Mouse (Mus musculus): ENCODE results near the gene Lin28a. TPM values are rescaled to one million over a fixed set of nuclear protein-coding genes. Genes with fewer than 3 reads are reported as not detected.

Gene Lin28a
- polyA plus RNA-seq, 1 experiment: not detected

DNA sequence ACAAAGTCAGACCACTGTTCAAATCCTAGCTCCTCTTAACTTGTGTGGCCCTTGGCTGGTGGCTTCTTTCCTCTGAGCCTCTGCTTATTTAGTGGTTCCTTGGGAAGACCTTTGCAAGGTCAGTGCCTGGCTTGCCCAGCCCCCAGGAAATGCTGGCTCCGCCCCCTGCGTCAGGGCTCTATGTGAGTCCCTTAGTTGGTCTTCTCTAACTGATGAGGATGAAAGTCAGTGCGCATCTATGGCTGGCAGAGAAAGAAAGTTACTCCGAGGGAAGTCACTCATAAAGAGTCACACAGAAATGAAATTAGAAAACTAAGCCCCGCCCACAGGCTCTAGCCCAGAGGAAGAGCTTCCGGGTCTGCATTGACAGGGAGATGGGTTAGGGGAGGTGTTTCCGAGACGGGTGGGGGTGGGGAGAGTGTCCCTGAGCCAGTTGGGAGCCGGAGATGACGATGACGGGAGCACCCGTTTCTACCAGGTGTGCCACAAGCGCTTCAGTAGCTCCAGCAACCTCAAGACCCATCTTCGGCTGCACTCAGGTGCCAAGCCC, 39.6 kb upstream of the Lin28a start:
- Histone ChIP-seq H3K4me1 (ENCODE audit: control insufficient read depth, insufficient read depth, low read length) (no peaks in the 10 kb centered on the region), H3K4me3 (ENCODE audit: insufficient read depth, low read length) (no peak overlapping the region), H3K27ac (ENCODE audit: insufficient read depth, low read length) (no peak overlapping the region)
- TF ChIP-seq POLR2A (IDR thresholded peaks at IDR 0.05; ENCODE audit: low read depth, low read length) (no peak), CTCF (IDR thresholded peaks at IDR 0.05; ENCODE audit: borderline replicate concordance, insufficient read depth, low read length) (no peak)

DNA sequence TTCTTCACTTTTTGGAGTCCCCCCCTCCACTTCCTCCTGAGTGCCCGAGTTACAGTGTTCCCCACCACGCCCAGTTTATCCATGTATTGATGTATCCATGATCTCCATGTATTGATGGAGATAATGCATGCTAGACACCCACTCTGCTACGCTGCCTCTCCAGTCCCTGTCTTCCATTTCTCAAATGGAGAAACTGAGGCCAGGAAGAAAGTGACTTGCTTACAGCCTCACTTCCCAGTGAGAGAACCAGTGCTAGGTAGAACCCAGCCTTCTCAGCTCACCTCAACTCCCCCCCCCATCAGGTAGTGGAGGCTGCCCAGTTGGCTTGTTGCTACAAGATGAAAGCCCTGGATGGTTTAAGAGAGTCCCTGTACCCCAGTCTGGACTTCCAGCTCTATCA, 34.9 kb upstream of the Lin28a start, which contains the start of gene Zfp683:
TSS of gene Zfp683 (plus strand) at position 301 of the 400 bp plus-strand sequence.
- Histone ChIP-seq H3K4me3 (ENCODE audit: insufficient read depth, low read length) (no peak within 1 kb of the TSS), H3K4me1 (ENCODE audit: control insufficient read depth, insufficient read depth, low read length) (no peaks in the 10 kb centered on the region), H3K27ac (ENCODE audit: insufficient read depth, low read length) (no peak within 1 kb of the TSS)
- TF ChIP-seq POLR2A (IDR thresholded peaks at IDR 0.05; ENCODE audit: low read depth, low read length) (no peak), CTCF (IDR thresholded peaks at IDR 0.05; ENCODE audit: borderline replicate concordance, insufficient read depth, low read length) (no peak)

DNA sequence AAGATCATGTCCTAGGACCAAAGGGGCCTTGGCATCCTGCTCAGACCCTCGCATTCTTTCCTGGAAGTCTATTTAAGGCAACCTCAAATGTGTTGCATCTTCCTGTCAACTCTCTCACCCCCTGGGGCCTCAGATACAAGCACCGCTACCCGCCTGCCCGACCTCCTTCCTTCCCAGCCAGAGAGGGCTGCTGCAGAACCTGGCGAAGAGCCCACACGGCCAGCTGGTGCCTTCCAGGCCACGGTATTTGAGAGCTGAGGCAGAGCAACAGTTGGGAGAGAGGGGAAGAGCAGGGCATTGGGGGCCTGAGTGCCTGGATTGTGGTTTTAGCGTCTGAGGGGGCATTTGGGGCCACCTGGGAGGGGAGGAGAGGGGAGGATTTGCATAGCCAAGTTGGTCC, 33.9 kb upstream of the Lin28a start:
- Histone ChIP-seq H3K4me3 (ENCODE audit: insufficient read depth, low read length) (no peak overlapping the region), H3K4me1 (ENCODE audit: control insufficient read depth, insufficient read depth, low read length) (no peaks in the 10 kb centered on the region), H3K27ac (ENCODE audit: insufficient read depth, low read length) (no peak overlapping the region)
- TF ChIP-seq POLR2A (IDR thresholded peaks at IDR 0.05; ENCODE audit: low read depth, low read length): no peak
- no peak for TF ChIP-seq CTCF (IDR thresholded peaks at IDR 0.05; ENCODE audit: borderline replicate concordance, insufficient read depth, low read length)

DNA sequence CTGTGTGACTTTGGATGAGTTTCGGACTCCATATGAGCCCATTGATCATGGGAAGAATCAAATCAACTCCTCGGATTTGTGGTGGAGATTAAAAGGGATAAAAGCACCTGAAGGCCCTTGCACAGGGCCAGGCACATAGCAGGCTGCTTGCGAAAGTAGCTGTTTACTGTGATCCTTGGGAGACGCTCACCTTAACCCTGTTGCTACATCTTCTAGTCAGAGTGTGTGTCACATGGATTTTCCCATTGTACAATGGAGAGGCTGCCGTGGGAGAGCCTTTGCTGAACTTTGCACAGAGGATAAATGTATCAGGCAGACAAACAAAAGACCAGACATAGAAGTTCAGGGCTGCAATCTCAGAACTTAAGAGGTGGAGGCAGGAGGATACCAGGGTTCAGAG, 33.3 kb upstream of the Lin28a start:
- no peak overlapping the region for H3K27ac ChIP-seq (ENCODE audit: insufficient read depth, low read length)
- H3K4me3 ChIP-seq (ENCODE audit: insufficient read depth, low read length): no peak overlapping the region
- H3K4me1 ChIP-seq (ENCODE audit: control insufficient read depth, insufficient read depth, low read length): no peaks in the 10 kb centered on the region
- TF ChIP-seq CTCF (IDR thresholded peaks at IDR 0.05; ENCODE audit: borderline replicate concordance, insufficient read depth, low read length) (no peak), POLR2A (IDR thresholded peaks at IDR 0.05; ENCODE audit: low read depth, low read length) (no peak)

DNA sequence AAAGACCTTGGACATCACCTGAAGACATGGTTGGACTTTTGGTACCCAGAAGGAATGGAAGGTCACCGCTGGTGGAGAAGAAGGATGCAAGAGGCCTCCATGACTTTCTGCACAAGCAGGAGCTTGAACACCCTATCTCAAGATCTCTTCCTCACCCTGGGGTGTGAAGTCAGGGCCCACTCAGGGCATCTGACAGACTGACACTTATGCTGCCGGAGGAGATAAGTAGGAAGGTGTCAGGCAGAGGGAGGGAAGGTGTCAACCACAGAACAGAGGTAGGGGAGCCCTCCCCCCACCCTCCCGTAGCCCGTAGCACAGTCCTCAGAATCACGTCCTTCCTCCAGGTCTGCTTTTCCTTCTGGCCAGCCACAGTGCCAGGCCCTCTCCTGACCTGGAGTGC, 29.0 kb upstream of the Lin28a start:
- no peak for TF ChIP-seq POLR2A (IDR thresholded peaks at IDR 0.05; ENCODE audit: low read depth, low read length)
- no peak for TF ChIP-seq CTCF (IDR thresholded peaks at IDR 0.05; ENCODE audit: borderline replicate concordance, insufficient read depth, low read length)
- H3K4me1 ChIP-seq (ENCODE audit: control insufficient read depth, insufficient read depth, low read length): no peaks in the 10 kb centered on the region
- H3K27ac ChIP-seq (ENCODE audit: insufficient read depth, low read length): no peak overlapping the region
- H3K4me3 ChIP-seq (ENCODE audit: insufficient read depth, low read length): no peak overlapping the region

DNA sequence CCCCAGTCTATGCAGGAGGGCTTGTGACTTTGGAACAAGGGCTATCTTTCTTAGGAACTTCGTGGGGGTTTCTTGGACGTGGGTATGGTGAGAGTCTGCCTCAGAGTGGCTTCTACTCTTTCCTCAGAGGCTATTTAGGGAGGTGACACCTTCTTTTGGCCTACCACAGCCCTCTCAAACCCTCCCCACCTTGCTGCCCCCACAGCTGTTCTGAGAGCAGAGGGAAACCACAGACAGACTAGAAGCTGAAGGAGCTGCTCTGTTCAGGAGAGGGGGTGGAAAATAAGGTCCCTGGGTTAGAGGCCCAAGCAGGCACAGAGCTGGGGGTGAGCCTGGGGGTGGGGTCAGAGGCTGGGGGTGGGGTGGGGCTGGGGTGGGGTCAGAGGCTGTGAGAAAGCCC, 24.4 kb upstream of the Lin28a start:
- Histone ChIP-seq H3K4me1 (ENCODE audit: control insufficient read depth, insufficient read depth, low read length) (no peaks in the 10 kb centered on the region), H3K27ac (ENCODE audit: insufficient read depth, low read length) (no peak overlapping the region), H3K4me3 (ENCODE audit: insufficient read depth, low read length) (no peak overlapping the region)
- TF ChIP-seq POLR2A (IDR thresholded peaks at IDR 0.05; ENCODE audit: low read depth, low read length) (no peak), CTCF (IDR thresholded peaks at IDR 0.05; ENCODE audit: borderline replicate concordance, insufficient read depth, low read length) (no peak)

DNA sequence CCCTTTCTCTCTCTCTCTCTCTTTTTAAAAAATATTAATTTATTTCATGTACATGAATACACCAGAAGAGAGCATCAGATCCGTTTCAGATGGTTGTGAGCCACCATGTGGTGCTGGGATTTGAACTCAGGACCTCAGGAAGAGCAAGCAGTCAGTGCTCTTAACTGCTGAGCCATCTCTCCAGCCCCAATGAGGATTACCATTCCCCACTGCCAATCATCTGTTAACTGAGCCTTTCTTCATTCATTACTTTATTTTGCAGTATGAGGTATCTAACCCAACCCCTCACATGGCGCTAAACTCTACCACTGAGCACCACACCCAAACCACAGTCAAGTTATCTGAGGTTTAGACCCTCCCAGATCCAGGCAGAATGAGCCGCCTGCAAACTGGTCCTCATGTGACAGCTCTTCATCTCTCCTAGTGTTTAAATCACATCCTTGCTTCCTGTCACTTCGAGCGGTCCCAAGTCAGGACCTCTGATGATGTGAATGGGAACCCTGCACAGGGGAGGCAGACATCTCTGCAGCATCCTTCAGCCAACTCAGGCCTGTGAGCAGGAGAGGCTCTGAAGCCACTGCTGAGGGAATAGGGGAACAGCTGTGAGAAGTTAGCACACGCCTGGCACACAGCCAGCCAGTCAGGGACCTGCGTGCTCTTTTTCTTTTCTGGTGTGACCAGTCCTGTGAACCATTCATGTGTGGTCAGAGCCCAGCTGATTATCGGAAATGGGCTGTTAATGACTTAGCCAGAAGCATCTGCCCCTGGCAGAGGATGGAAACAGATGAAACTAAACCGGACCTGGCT, 22.9 kb upstream of the Lin28a start:
- no peak overlapping the region for H3K4me3 ChIP-seq (ENCODE audit: insufficient read depth, low read length)
- H3K4me1 ChIP-seq (ENCODE audit: control insufficient read depth, insufficient read depth, low read length): no peaks in the 10 kb centered on the region
- no peak overlapping the region for H3K27ac ChIP-seq (ENCODE audit: insufficient read depth, low read length)
- TF ChIP-seq POLR2A (IDR thresholded peaks at IDR 0.05; ENCODE audit: low read depth, low read length): no peak
- TF ChIP-seq CTCF (IDR thresholded peaks at IDR 0.05; ENCODE audit: borderline replicate concordance, insufficient read depth, low read length): no peak

DNA sequence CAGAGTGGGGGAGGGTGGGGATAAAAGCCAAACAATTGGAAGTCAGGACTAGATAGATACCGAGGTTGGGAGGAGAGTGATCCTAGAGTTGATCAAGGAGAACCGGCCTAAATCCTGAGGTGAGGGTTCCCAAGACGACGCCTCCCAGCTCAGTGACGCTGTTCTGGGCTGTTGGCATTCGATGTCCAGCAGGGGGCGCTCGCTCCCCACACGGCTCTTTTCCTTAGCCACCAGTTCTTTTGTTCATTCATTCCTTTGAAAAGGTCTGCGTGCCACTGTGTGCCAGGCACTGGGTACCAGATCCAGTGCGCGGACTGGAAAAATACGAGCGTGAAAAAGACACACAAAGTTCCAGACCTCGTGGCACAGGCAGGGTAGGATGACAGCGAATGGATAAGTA, 17.3 kb upstream of the Lin28a start:
- no peaks in the 10 kb centered on the region for H3K4me1 ChIP-seq (ENCODE audit: control insufficient read depth, insufficient read depth, low read length)
- no peak overlapping the region for H3K4me3 ChIP-seq (ENCODE audit: insufficient read depth, low read length)
- no peak overlapping the region for H3K27ac ChIP-seq (ENCODE audit: insufficient read depth, low read length)
- peak; percentile 92 for TF ChIP-seq CTCF (IDR thresholded peaks at IDR 0.05; ENCODE audit: borderline replicate concordance, insufficient read depth, low read length)
- TF ChIP-seq POLR2A (IDR thresholded peaks at IDR 0.05; ENCODE audit: low read depth, low read length): no peak

DNA sequence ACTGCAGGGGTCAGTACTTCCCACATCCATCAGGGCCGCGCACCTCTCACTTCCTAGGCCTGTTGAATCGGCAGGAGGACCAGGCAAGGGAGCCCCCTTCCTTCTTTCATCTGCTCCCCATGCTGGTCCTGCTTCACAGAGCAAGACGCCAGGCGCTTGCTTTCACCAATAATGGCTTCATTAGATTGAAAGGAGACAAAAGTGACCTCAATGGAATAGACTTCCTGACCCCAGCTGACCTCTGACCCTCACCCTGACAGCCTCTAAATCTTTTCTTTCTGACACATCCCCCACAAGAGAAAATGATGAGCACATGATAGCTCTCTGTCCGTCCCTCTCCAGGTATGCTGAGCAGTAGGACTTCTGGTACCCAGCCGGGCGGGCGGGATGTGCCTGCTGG, 7.2 kb upstream of the Lin28a start:
- no peak overlapping the region for H3K4me3 ChIP-seq (ENCODE audit: insufficient read depth, low read length)
- TF ChIP-seq POLR2A (IDR thresholded peaks at IDR 0.05; ENCODE audit: low read depth, low read length) (no peak), CTCF (IDR thresholded peaks at IDR 0.05; ENCODE audit: borderline replicate concordance, insufficient read depth, low read length) (no peak)
- H3K4me1 ChIP-seq (ENCODE audit: control insufficient read depth, insufficient read depth, low read length): no peaks in the 10 kb centered on the region
- H3K27ac ChIP-seq (ENCODE audit: insufficient read depth, low read length): no peak overlapping the region

DNA sequence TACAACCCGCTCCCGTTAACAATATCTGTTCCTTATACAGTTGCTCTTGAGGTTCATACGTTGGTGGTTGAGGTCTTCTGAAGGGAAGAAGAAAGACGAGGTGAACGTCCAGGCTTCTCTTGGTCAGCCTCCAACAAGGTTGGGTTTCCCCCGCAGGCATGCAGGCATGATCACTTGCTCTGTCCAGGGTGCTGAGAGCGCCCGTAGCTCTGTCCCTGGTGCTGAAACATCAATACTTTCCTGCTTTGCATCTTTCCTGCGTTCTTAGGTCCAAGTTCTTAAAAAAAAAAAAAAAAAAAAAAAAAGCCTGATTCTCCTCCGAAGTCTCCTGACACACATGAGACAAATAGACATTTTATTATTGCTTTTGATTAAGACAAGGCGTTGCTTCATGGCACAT, 2.0 kb upstream of the Lin28a start:
- Histone ChIP-seq H3K4me1 (ENCODE audit: control insufficient read depth, insufficient read depth, low read length) (no peaks in the 10 kb centered on the region), H3K4me3 (ENCODE audit: insufficient read depth, low read length) (no peak overlapping the region), H3K27ac (ENCODE audit: insufficient read depth, low read length) (no peak overlapping the region)
- TF ChIP-seq CTCF (IDR thresholded peaks at IDR 0.05; ENCODE audit: borderline replicate concordance, insufficient read depth, low read length) (no peak), POLR2A (IDR thresholded peaks at IDR 0.05; ENCODE audit: low read depth, low read length) (no peak)
